Mouse (Mus musculus) C2C12 (cell line): ENCODE data around the gene Irgc1. TPM values are rescaled to one million over a fixed set of nuclear protein-coding genes. Genes with fewer than 3 reads are reported as not detected.

Experiments
- H3K27me3 ChIP-seq: one replicate; pipeline ENCODE4 v1.6.1; 2011; ENCODE audit not compliant: control insufficient read depth, insufficient read depth, insufficient read length
- H3K36me3 ChIP-seq: one replicate; pipeline ENCODE4 v1.6.1; 2011; ENCODE audit not compliant: control insufficient read depth, insufficient read depth
- H3K4me3 ChIP-seq: one replicate; pipeline ENCODE4 v1.5.1; 2011; ENCODE audit warnings: mild to moderate bottlenecking, control low read depth; ENCODE audit not compliant: poor library complexity, insufficient read depth, severe bottlenecking
- H3K79me2 ChIP-seq: one replicate; pipeline ENCODE4 v1.6.1; 2011; ENCODE audit not compliant: control insufficient read depth, insufficient read depth
- H3K79me3 ChIP-seq: one replicate; pipeline ENCODE4 v1.6.1; 2011; ENCODE audit warnings: low read depth, control low read depth
- H3ac ChIP-seq: one replicate; pipeline ENCODE3; 2011; ENCODE audit warnings: low read depth; ENCODE audit not compliant: control insufficient read depth, insufficient read length
- CEBPB ChIP-seq: IDR thresholded peaks from one replicate; pipeline ENCODE4 v1.6.1; 2011; ENCODE audit warnings: low read depth, mild to moderate bottlenecking, control low read depth, moderate library complexity
- CTCF ChIP-seq: IDR thresholded peaks from one replicate; pipeline ENCODE4 v1.5.1; 2011; ENCODE audit not compliant: control insufficient read depth, insufficient read depth, insufficient read length
- FOSL1 ChIP-seq: IDR thresholded peaks from one replicate; pipeline ENCODE4 v1.8.0; 2011; ENCODE audit warnings: mild to moderate bottlenecking, low read length; ENCODE audit not compliant: poor library complexity, insufficient read depth, severe bottlenecking
- MAX ChIP-seq: IDR thresholded peaks from one replicate; pipeline ENCODE4 v1.6.1; 2011; ENCODE audit warnings: mild to moderate bottlenecking, control low read depth
- MYOD1 ChIP-seq: IDR thresholded peaks from one replicate; pipeline ENCODE4 v1.6.1; 2011; ENCODE audit warnings: low read depth; ENCODE audit not compliant: control insufficient read depth, insufficient read length
- MYOG ChIP-seq: IDR thresholded peaks from one replicate; pipeline ENCODE4 v1.6.1; 2011; ENCODE audit not compliant: control insufficient read depth, insufficient read length; ENCODE audit errors: extremely low read depth
- USF1 ChIP-seq: IDR thresholded peaks from one replicate; pipeline ENCODE4 v1.6.1; 2011; ENCODE audit warnings: low read depth, mild to moderate bottlenecking, control low read depth, moderate library complexity
- polyA plus RNA-seq: library from polyadenylated mRNA; unstranded; fragments of >200 nt; fragmentation: generic; extraction: Trizol; gene quantifications from one replicate; pipeline ENCODE4 v1.2.1, GENCODE M21; 2012; ENCODE audit warnings: missing spikeins

Irgc1 gene
- polyA plus RNA-seq, 1 experiment = 0.33 TPM

DNA sequence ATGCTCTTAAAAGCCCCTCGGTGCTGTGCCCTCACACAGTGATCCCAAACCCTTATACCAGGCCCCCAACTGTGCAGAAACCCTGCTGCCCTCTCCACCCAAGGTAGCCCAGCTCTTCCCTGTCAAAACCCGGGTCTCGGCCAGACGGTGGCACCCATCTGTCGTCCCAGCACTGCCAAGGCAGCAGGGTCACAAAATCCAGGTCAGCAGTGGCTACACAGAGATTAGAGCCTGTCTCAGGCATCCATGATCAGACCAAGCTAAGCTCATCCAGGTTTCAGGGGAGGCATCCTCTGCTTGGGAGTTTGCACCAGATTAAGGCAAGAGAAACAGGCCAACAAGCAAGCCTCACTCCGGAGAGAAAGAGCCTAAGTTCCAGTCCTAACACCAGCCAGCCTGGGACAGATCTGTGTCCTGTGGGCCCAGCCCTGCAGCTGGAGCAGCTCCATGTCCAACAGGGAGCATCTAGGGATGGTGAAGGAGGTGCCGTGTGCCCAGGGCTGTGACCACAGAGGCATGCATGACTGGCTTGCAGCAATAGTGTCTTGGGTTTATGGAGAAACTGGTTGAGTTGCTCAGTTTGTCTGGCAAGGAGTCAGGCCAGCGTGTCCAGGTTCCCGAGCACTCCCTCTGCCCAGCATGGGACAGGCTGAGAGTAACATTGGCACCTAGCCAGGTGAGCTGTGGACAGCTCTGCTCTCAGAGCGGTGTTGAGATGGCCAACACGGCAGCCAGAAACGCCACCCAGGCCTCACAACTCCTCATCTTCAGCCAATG is 28.0 kb downstream of the Irgc1 start:
- H3ac ChIP-seq = no peak overlapping the region
- H3K79me2 ChIP-seq = no peaks in the 10 kb centered on the region
- TF ChIP-seq CEBPB = no peak
- no peak for TF ChIP-seq MAX
- TF ChIP-seq CTCF = no peak
- TF ChIP-seq MYOG = no peak
- TF ChIP-seq FOSL1 = no peak
- H3K36me3 ChIP-seq = no peaks in the 10 kb centered on the region
- H3K79me3 ChIP-seq = no peaks in the 10 kb centered on the region
- H3K4me3 ChIP-seq = no peak overlapping the region
- no peaks in the 10 kb centered on the region for H3K27me3 ChIP-seq

- Histone ChIP-seq H3K36me3 (no peaks in the 10 kb centered on the region), H3K79me3 (no peaks in the 10 kb centered on the region), H3K79me2 (no peaks in the 10 kb centered on the region), H3K27me3 (no peaks in the 10 kb centered on the region), H3K4me3 (no peak overlapping the region), H3ac (no peak overlapping the region)
- no peak for TF ChIP-seq USF1
- no peak for TF ChIP-seq FOSL1
- TF ChIP-seq CTCF = no peak
These were observed 28.9 kb downstream of the Irgc1 start for GRCm38 (mm10) chr7:24423107-24423763.

DNA sequence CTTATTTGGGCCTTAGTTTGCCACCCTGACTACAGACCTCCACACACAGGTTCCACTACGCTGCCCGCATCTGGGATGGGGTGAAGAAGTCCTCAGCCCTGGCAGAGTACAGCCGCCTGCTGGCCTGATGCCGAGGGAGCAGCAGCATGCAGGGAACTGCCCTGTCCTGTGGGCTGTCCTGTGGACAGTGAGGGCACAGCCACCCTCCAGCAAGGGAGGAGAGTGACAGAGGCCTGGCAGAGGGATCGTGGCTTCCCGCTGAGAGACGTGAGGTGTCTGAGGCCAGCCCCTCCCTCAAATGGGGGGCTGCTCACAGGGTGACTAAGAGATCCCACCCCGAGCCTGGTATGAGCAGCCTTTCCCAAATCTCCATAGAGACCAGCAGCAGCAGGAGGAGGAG is 29.8 kb downstream of the Irgc1 start:
- H3K79me3 ChIP-seq = no peaks in the 10 kb centered on the region
- no peak overlapping the region for H3ac ChIP-seq
- TF ChIP-seq MYOD1 (no peak), MYOG (no peak)
- no peaks in the 10 kb centered on the region for H3K27me3 ChIP-seq
- H3K79me2 ChIP-seq = no peaks in the 10 kb centered on the region
- H3K36me3 ChIP-seq = no peaks in the 10 kb centered on the region
- no peak overlapping the region for H3K4me3 ChIP-seq

- H3K36me3 ChIP-seq = no peaks in the 10 kb centered on the region
These were observed 30.4 kb downstream of the Irgc1 start for GRCm38 (mm10) chr7:24421648-24422047.

GRCm38 (mm10) chr7:24419579-24419978 is 32.5 kb downstream of the Irgc1 start:
- TF ChIP-seq CEBPB = no peak
- no peak for TF ChIP-seq MAX
- no peak for TF ChIP-seq MYOD1
- no peak for TF ChIP-seq USF1
- TF ChIP-seq FOSL1 = no peak
- TF ChIP-seq MYOG = no peak
- TF ChIP-seq CTCF = no peak
- no peaks in the 10 kb centered on the region for H3K79me2 ChIP-seq
- no peak overlapping the region for H3K4me3 ChIP-seq
- no peak overlapping the region for H3ac ChIP-seq
- H3K79me3 ChIP-seq = no peaks in the 10 kb centered on the region
- no peaks in the 10 kb centered on the region for H3K27me3 ChIP-seq
- H3K36me3 ChIP-seq = no peaks in the 10 kb centered on the region

More at GRCm38 (mm10) chr7:24421648-24422047, 30.4 kb downstream of the Irgc1 start:
- no peaks in the 10 kb centered on the region for H3K79me3 ChIP-seq
- H3K79me2 ChIP-seq = no peaks in the 10 kb centered on the region
- no peaks in the 10 kb centered on the region for H3K27me3 ChIP-seq
- H3K4me3 ChIP-seq = no peak overlapping the region
- no peak overlapping the region for H3ac ChIP-seq
- no peak for TF ChIP-seq MAX
- TF ChIP-seq MYOG = no peak
- no peak for TF ChIP-seq USF1
- TF ChIP-seq MYOD1 = no peak
- TF ChIP-seq FOSL1 = no peak
- no peak for TF ChIP-seq CEBPB
- TF ChIP-seq CTCF = no peak

DNA sequence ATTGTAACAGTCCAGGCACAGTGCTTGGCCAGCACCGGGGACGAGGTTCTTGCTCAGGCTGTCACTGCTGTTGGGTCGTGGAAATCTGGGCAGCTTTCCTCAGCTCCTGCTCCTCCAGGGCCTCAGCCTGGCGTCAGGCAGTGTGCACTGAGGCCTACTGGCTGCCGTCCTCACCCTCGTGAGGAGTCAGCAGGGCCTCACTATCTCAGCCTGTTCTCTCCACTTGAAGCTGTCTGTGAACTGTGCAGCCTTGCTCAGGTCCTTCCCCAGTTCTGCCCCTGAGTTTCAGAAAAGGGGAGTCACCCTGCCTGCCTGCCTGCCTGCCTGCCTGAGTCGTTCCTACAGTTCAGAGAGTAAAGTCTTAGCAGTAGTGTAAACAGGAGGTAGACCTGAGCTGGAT is 36.8 kb downstream of the Irgc1 start:
- no peak for TF ChIP-seq CTCF
- TF ChIP-seq FOSL1 = no peak
- TF ChIP-seq USF1 = no peak
- no peak for TF ChIP-seq MAX
- no peak for TF ChIP-seq MYOG
- TF ChIP-seq CEBPB = no peak
- TF ChIP-seq MYOD1 = no peak
- no peak overlapping the region for H3ac ChIP-seq

More for the DNA sequence above, 36.8 kb downstream of the Irgc1 start:
- no peaks in the 10 kb centered on the region for H3K27me3 ChIP-seq
- no peaks in the 10 kb centered on the region for H3K36me3 ChIP-seq
- H3K79me3 ChIP-seq = no peaks in the 10 kb centered on the region
- no peaks in the 10 kb centered on the region for H3K79me2 ChIP-seq
- no peak overlapping the region for H3K4me3 ChIP-seq
